Mouse (Mus musculus): ENCODE results near the gene Map7d1. TPM values are rescaled to one million over a fixed set of nuclear protein-coding genes. Genes with fewer than 3 reads are reported as not detected.
A peak's percentile ranks its signal among the peaks of the same experiment; 100 is the strongest.

The Map7d1 gene
- polyA plus RNA-seq, 1 experiment from 2014 or later = 43.3 TPM

- 63% methylated on average over 10 of the region's 10 CpGs for WGBS
Measured at GRCm38 (mm10) chr4:126203336-126203895, 52.7 kb downstream of the Map7d1 start.

GRCm38 (mm10) chr4:126202303-126203181 is 53.6 kb downstream of the Map7d1 start, which contains the start of gene Thrap3:
TSS of gene Thrap3 (minus strand) at chr4:126202760.
- under 1% methylated on average over 73 of the region's 75 CpGs for WGBS
- H3K9ac ChIP-seq (ENCODE audit: low read depth, low read length) = peak within 1 kb of the TSS; percentile 90
- ATAC-seq (ENCODE audit: low FRiP score, low TSS enrichment) = peak; percentile 99
- H3K27ac ChIP-seq (ENCODE audit: low read depth, low read length) = peak within 1 kb of the TSS; percentile 98
- H3K4me2 ChIP-seq (replicated peaks; ENCODE audit: low read depth, low read length) = peak within 1 kb of the TSS; percentile 60
- H3K27me3 ChIP-seq (ENCODE audit: control insufficient read depth, insufficient read depth, low read length) = no peaks in the 10 kb centered on the region
- peaks cover 14% of the 10 kb centered on the region for H3K4me1 ChIP-seq (ENCODE audit: control insufficient read depth, insufficient read depth, low read length)
- no peaks in the 10 kb centered on the region for H3K9me3 ChIP-seq (ENCODE audit: control insufficient read depth, low read length)
- peak within 1 kb of the TSS; percentile 76 for H3K4me3 ChIP-seq (ENCODE audit: low read length)
- H3K36me3 ChIP-seq (ENCODE audit: control insufficient read depth, insufficient read depth, low read length) = 0 out of 2 replicates have a peak, but pooled peaks cover 2% of the 10 kb centered on the region

More at GRCm38 (mm10) chr4:126203336-126203895, 52.7 kb downstream of the Map7d1 start:
- peak overlapping the region; percentile 98 for H3K27ac ChIP-seq (ENCODE audit: low read depth, low read length)
- ATAC-seq (ENCODE audit: low FRiP score, low TSS enrichment) = no peak
- 0 out of 2 replicates have a peak, but pooled peaks cover 2% of the 10 kb centered on the region for H3K36me3 ChIP-seq (ENCODE audit: control insufficient read depth, insufficient read depth, low read length)
- peak overlapping the region; percentile 76 for H3K4me3 ChIP-seq (ENCODE audit: low read length)
- peak overlapping the region; percentile 50 for H3K4me2 ChIP-seq (replicated peaks; ENCODE audit: low read depth, low read length)
- H3K9ac ChIP-seq (ENCODE audit: low read depth, low read length) = peak overlapping the region; percentile 90; the same call in 1 of the 2 replicates
- H3K27me3 ChIP-seq (ENCODE audit: control insufficient read depth, insufficient read depth, low read length) = no peaks in the 10 kb centered on the region
- H3K4me1 ChIP-seq (ENCODE audit: control insufficient read depth, insufficient read depth, low read length) = peaks cover 14% of the 10 kb centered on the region
- H3K9me3 ChIP-seq (ENCODE audit: control insufficient read depth, low read length) = no peaks in the 10 kb centered on the region

- Histone ChIP-seq H3K27ac (ENCODE audit: low read depth, low read length) (peak overlapping the region; percentile 98), H3K9me3 (ENCODE audit: control insufficient read depth, low read length) (no peaks in the 10 kb centered on the region), H3K4me2 (replicated peaks; ENCODE audit: low read depth, low read length) (peak overlapping the region; percentile 60), H3K4me3 (ENCODE audit: low read length) (peak overlapping the region; percentile 76), H3K4me1 (ENCODE audit: control insufficient read depth, insufficient read depth, low read length) (peaks cover 14% of the 10 kb centered on the region), H3K27me3 (ENCODE audit: control insufficient read depth, insufficient read depth, low read length) (no peaks in the 10 kb centered on the region), H3K36me3 (ENCODE audit: control insufficient read depth, insufficient read depth, low read length) (0 out of 2 replicates have a peak, but pooled peaks cover 2% of the 10 kb centered on the region), H3K9ac (ENCODE audit: low read depth, low read length) (peak overlapping the region; percentile 90)
- ATAC-seq (ENCODE audit: low FRiP score, low TSS enrichment) = no peak
- under 1% methylated on average over 28 of the region's 28 CpGs for WGBS
Measured at GRCm38 (mm10) chr4:126201514-126202302, 54.4 kb downstream of the Map7d1 start.

- H3K27ac ChIP-seq (ENCODE audit: low read depth, low read length) = no peak overlapping the region
- no peak for ATAC-seq (ENCODE audit: low FRiP score, low TSS enrichment)
- H3K36me3 ChIP-seq (ENCODE audit: control insufficient read depth, insufficient read depth, low read length) = 0 out of 2 replicates have a peak, but pooled peaks cover 2% of the 10 kb centered on the region
- no peaks in the 10 kb centered on the region for H3K27me3 ChIP-seq (ENCODE audit: control insufficient read depth, insufficient read depth, low read length)
- 42% methylated on average over 2 of the region's 2 CpGs for WGBS
- H3K4me2 ChIP-seq (replicated peaks; ENCODE audit: low read depth, low read length) = peak overlapping the region; percentile 60
- peak overlapping the region; percentile 90; the same call in 1 of the 2 replicates for H3K9ac ChIP-seq (ENCODE audit: low read depth, low read length)
- H3K9me3 ChIP-seq (ENCODE audit: control insufficient read depth, low read length) = no peaks in the 10 kb centered on the region
- peak overlapping the region; percentile 76 for H3K4me3 ChIP-seq (ENCODE audit: low read length)
- H3K4me1 ChIP-seq (ENCODE audit: control insufficient read depth, insufficient read depth, low read length) = peaks cover 14% of the 10 kb centered on the region
Measured at GRCm38 (mm10) chr4:126200656-126201055, 55.5 kb downstream of the Map7d1 start.

GRCm38 (mm10) chr4:126200036-126200435 is 56.1 kb downstream of the Map7d1 start:
- 73% methylated on average over 1 of the region's 1 CpGs for WGBS
- no peaks in the 10 kb centered on the region for H3K27me3 ChIP-seq (ENCODE audit: control insufficient read depth, insufficient read depth, low read length)
- H3K4me2 ChIP-seq (replicated peaks; ENCODE audit: low read depth, low read length) = peak overlapping the region; percentile 60
- H3K36me3 ChIP-seq (ENCODE audit: control insufficient read depth, insufficient read depth, low read length) = 0 out of 2 replicates have a peak, but pooled peaks cover 2% of the 10 kb centered on the region
- peak overlapping the region; percentile 90; the same call in 1 of the 2 replicates for H3K9ac ChIP-seq (ENCODE audit: low read depth, low read length)
- H3K27ac ChIP-seq (ENCODE audit: low read depth, low read length) = no peak overlapping the region
- H3K9me3 ChIP-seq (ENCODE audit: control insufficient read depth, low read length) = no peaks in the 10 kb centered on the region
- ATAC-seq (ENCODE audit: low FRiP score, low TSS enrichment) = no peak
- peak overlapping the region; percentile 76; the same call in 1 of the 2 replicates for H3K4me3 ChIP-seq (ENCODE audit: low read length)
- peaks cover 14% of the 10 kb centered on the region for H3K4me1 ChIP-seq (ENCODE audit: control insufficient read depth, insufficient read depth, low read length)

- 87% methylated on average over 6 of the region's 6 CpGs for WGBS
- peaks cover 14% of the 10 kb centered on the region for H3K4me1 ChIP-seq (ENCODE audit: control insufficient read depth, insufficient read depth, low read length)
- no peaks in the 10 kb centered on the region for H3K27me3 ChIP-seq (ENCODE audit: control insufficient read depth, insufficient read depth, low read length)
- H3K4me3 ChIP-seq (ENCODE audit: low read length) = no peak overlapping the region; the same call in 1 of the 2 replicates
- no peak overlapping the region for H3K27ac ChIP-seq (ENCODE audit: low read depth, low read length)
- peaks cover 3% of the 10 kb centered on the region; the same call in 1 of the 2 replicates for H3K36me3 ChIP-seq (ENCODE audit: control insufficient read depth, insufficient read depth, low read length)
- H3K9ac ChIP-seq (ENCODE audit: low read depth, low read length) = no peak overlapping the region
- ATAC-seq (ENCODE audit: low FRiP score, low TSS enrichment) = no peak
- no peaks in the 10 kb centered on the region for H3K9me3 ChIP-seq (ENCODE audit: control insufficient read depth, low read length)
- no peak overlapping the region; the same call in 1 of the 2 replicates for H3K4me2 ChIP-seq (replicated peaks; ENCODE audit: low read depth, low read length)
Measured at GRCm38 (mm10) chr4:126199556-126199955, 56.6 kb downstream of the Map7d1 start.

- Histone ChIP-seq H3K9me3 (ENCODE audit: control insufficient read depth, low read length) (no peaks in the 10 kb centered on the region), H3K4me3 (ENCODE audit: low read length) (no peak overlapping the region), H3K9ac (ENCODE audit: low read depth, low read length) (no peak overlapping the region), H3K36me3 (ENCODE audit: control insufficient read depth, insufficient read depth, low read length) (peaks cover 23% of the 10 kb centered on the region), H3K4me1 (ENCODE audit: control insufficient read depth, insufficient read depth, low read length) (peaks cover 14% of the 10 kb centered on the region), H3K27ac (ENCODE audit: low read depth, low read length) (no peak overlapping the region), H3K4me2 (replicated peaks; ENCODE audit: low read depth, low read length) (no peak overlapping the region), H3K27me3 (ENCODE audit: control insufficient read depth, insufficient read depth, low read length) (no peaks in the 10 kb centered on the region)
- ATAC-seq (ENCODE audit: low FRiP score, low TSS enrichment) = no peak
- WGBS = 74% methylated on average over 3 of the region's 3 CpGs
Measured at GRCm38 (mm10) chr4:126197485-126197884, 58.7 kb downstream of the Map7d1 start.

GRCm38 (mm10) chr4:126194916-126195315 is 61.2 kb downstream of the Map7d1 start:
- H3K27ac ChIP-seq (ENCODE audit: low read depth, low read length) = no peak overlapping the region
- no peak overlapping the region for H3K4me3 ChIP-seq (ENCODE audit: low read length)
- no peak for ATAC-seq (ENCODE audit: low FRiP score, low TSS enrichment)
- WGBS = 98% methylated on average over 4 of the region's 4 CpGs
- H3K4me2 ChIP-seq (replicated peaks; ENCODE audit: low read depth, low read length) = no peak overlapping the region
- peaks cover 6% of the 10 kb centered on the region for H3K4me1 ChIP-seq (ENCODE audit: control insufficient read depth, insufficient read depth, low read length)
- H3K36me3 ChIP-seq (ENCODE audit: control insufficient read depth, insufficient read depth, low read length) = peaks cover 44% of the 10 kb centered on the region
- no peaks in the 10 kb centered on the region for H3K9me3 ChIP-seq (ENCODE audit: control insufficient read depth, low read length)
- H3K9ac ChIP-seq (ENCODE audit: low read depth, low read length) = no peak overlapping the region
- no peaks in the 10 kb centered on the region for H3K27me3 ChIP-seq (ENCODE audit: control insufficient read depth, insufficient read depth, low read length)

Measured in kidney, embryonic 14.5 days (tissue).